Mouse (Mus musculus) 3T3-L1 (cell line): ENCODE data around the gene Mab21l1.

Experiments
- DNase-seq: peaks from one replicate; pipeline ENCODE4 v3.0.0-alpha.2; 2015; ENCODE audit warnings: low read depth, low spot score

Mab21l1 gene

DNA sequence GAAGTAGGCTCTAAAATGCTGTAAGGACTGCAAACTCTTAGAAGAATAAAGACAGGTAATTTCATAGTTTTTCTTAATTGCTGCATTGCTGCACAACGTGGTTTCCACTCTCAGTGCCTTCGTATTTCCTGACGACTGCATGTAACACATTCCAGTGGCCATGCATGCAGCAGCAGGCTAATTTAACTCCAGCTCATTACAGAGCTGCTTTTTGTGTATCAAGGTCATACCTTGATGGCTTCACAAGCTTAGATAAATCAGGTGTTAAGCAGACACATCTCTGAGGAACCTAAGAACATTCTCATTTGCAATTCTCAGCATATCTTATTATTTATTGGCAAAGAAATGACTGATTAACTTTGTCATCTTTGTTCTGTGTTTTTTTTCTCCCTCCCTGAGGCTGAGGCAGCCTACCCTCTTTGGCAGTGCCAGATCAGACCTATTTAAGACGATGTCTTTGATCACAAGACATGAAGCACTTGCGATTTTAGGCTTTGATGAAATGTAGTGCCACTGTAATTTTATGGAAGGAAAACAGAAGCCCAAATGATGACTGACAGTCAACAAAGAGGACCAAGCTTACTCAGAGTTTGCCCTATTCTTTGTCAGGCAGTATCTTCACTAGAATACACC lies 32.8 kb downstream of the Mab21l1 start:
- DNase-seq, result no peak

DNA sequence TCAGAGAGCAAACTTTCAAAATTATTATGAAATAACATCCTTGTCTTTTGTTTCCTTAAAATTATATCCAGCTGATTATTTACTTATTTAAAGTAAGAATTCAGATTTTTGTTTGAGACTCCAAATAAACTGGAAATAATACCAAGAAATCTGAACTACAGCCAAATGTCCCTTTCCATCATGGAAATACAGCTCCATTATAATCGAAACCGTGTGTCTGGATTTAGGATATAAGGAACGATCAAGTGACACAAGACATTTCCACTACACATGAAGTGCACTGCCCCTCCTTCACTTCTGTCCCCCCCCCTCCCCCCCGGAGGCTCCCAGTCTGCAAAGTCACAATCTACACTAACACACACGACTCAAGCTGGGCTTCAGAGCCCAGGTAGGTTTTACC lies 33.8 kb downstream of the Mab21l1 start:
- no peak for DNase-seq

DNA sequence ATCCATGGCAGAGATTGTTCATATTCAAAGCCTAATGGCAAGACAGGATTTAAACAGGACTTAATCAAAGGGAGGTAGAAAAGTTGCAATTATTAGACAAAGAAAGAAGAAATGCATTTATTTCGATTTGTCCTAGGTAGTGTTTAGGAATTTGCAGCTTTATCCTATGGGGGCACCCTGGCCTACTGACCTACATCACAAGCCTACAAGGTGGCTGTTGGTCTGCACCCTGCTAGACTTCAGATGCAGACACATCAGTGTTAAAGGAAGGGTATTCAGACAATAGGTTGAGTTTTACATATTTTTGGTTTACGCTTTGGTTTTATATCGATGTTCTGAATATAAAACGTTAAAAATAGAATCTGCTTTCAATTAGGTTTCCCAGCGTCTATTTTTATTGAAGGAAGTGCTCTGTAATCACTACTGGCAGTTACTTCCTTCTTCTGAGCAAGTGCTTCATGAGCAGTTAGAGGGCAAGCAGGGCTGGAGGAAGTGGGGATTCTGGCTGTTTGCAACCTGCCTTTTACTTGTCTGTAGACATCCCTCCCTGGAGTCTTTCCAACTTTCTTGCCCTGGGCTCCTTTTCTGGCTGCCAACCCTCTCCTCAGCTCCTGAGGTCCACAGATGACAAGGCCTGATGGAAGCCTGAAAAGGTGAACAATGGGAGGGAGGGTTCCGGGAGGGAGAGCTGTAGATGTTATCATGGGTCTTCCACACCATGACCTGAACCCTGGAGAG lies 34.5 kb downstream of the Mab21l1 start:
- no peak for DNase-seq

DNA sequence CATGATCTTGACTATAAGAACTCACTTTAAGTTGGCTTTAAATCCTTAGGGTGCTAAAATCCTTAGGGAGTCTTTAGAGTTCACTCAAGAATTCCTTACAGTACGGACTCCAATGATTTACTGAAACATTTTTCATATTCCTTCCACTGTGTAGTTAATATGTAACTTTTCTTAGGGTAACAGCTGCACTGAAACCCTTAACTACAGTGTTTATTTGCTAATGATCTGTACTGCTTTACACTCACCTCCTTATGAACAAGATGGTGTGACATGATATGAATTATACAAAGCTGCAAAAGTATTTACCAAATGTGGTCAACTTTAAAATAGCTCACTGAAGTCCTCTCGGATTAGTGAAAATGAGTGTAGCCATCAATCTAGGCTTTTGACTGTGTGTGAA lies 35.8 kb downstream of the Mab21l1 start:
- DNase-seq, result no peak

DNA sequence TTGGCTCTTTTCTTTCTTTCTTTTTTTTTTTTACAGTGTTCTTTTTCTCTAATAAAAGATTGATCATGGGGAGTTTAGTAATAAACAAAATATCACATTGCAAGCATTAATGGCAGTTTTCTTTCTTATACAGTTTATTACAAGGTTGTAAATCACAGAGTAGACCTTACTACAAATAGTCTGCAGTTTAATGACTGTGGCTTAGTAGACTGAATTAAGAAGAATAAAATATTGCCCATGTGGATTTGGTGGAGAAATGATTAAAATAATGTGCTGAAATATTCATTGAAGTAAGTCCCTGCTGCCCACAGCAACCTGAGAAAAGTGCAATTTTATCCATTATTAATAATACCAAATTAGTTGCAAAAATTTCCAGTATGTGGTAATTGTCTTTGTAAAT lies 37.3 kb downstream of the Mab21l1 start:
- DNase-seq, result no peak

DNA sequence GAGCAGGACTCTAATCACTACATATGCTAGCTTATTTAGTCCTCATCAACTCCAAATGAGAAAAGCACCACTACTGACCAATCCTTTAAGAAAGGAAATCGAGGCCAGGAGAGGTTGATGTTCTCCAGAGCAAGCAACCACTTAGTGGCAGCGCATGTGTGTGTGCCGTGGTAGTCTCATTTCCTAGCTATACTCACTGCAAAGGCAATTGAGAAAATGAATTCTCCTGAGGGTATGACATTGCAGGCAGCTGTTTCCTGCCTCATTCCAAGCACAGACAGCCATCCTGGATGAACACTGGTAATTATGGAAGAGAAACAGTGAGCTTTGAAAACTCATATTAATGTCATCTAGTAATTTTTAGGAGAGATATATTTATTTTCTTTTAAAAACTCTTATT lies 42.6 kb downstream of the Mab21l1 start:
- DNase-seq, result no peak

DNA sequence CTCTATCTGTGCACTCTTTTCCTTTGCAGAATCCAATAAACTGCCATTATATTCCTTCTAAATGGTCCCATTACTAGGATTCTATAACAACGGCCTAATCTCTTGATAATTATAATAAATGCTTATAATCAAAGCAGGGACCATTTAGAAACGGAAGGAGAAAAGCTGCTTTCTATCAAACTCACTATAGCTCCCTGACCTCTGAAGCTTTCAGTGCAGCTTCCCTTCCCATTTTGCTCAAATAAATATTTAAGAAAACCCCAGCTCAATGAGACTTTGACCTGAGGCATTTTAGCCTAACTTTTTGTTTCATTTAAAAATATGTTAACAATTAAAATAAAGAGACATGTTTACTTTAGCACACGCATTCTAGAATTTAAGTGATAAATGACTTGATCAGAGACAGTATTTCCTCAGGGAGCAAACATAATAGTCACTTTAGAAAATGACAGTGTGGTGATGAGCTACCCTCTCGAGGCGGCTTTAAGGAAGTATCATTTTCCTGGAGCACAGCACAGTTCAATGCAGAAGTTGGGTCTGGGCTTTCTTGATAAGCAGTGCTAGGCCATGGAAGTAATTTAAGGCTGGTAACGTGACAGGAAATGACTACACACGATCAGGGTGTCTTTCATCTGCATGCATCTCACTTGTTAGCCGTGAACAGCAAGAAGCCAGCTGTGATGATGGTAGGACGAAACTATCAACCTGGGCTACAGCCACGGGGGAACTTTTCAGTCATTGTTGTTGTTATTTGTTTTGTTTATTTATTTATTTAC lies 46.4 kb downstream of the Mab21l1 start:
- no peak for DNase-seq

DNA sequence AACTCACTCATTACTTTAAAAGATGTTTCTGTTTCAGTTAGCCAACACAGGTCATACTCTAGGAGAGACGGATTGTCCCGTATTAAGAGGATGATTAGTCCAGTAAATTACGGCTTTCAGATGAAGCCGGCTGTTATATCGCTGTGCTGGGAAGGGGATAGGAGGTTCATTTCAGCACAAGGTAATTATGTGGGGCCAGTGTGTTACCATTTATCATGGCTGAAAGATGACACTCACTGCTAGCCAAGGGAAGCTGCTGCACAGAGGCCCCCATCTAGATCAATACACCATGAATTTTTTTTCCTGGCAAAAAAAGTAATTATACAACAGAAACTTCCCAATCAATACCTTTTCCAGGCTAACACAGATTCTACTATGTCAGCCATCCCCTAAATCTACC lies 47.9 kb downstream of the Mab21l1 start:
- no peak for DNase-seq
